Mouse (Mus musculus) adrenal gland, postnatal 36 days (tissue): Measurements from ENCODE around the gene Zbtb46. TPM values are rescaled to one million over a fixed set of nuclear protein-coding genes. Genes with fewer than 3 reads are reported as not detected.

Experiments
- DNase-seq, 2 experiments: peaks; one replicate each; pipeline ENCODE4 v3.0.0; 2021; ENCODE audit warnings: mixed read lengths in 1 of 2
- total RNA-seq, 2 experiments: library from RNA; stranded (reverse); gene quantifications; 2 replicates each; pipeline ENCODE4 v1.2.3; 2021

Zbtb46 gene
- total RNA-seq, 2 experiments from 2014 or later: 16.7 to 17.5 TPM

DNA sequence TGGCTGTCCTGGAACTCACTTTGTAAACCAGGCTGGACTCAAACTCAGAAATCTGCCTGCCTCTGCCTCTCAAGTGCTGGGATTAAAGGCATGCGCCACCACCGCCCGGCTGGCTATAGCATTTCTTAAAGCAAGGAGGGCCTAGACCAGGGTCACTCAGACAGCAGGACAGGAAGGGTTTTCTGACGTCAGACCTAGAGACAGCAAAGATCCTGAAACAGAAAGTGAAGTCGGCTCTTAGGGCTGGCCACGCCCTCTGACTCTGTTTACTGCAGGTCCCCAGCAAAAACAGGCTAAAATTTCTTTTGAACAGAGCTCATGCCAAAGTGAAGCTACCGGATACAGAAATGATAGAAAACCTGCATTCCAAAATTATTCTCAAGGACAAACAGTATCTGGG lies 49.6 kb downstream of the Zbtb46 start:
- no peak for DNase-seq

DNA sequence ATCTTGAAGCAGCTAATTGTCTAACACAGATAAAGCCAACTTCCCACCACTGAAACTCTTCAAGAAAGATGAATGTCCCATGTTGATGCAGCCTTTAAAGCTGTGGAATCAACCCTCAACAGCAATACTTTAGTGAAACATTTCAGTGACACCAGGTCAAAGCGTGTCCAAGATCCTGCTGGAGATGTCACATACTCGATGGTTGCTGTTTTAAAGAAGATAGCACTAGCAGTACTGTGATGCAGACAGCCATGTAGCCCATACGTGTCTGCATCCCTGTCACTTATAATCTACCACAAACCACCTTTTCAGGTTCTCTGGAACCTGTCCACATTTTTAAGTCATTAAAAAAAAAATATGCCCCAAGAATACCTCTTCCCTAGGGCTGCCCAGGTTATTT lies 55.5 kb downstream of the Zbtb46 start:
- DNase-seq: no peak

DNA sequence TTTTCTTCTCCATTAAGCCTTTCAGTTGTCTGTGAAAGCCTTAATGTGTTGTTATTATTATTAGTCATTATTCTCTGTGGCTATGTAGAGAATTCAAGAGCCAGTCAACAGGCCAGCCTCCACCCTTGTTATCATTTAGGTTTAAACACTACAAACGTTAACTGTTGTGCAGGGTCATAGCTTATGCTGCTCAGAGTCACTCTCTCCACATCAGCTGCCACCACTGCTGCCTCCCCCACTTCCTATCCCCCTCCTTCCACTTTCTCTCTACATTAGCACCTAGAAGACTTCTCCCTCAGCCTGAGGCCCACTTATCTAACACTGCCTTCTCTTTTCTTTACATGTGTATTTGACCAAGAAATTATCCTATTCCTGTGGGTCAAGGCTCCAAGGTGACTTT lies 57.7 kb downstream of the Zbtb46 start:
- no peak for DNase-seq

DNA sequence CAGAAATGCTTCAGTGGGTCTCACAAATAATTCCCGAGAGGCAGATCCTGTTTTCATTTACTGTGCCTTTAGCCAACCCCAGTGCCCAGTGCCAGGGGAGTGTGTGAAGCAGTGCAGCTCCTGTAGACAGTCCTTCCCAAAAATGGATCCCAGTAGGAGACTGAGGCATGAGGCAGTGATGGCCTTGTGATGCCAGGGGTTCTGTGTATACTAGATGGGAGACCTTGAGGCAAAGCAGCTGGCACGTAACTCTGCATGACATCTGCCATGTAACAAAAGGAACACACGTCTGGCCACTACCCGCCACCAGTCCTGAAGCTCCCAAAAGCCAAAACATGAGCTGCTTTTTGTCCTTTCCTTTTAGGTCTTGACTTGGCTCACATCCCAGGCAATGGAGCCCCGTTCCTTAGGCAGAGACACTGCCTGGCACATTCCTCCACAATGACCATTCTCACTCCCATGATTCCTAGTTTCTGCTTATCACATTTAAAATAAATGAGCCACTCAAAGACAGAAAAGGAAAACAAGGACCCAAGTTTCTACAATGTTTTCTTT lies 61.9 kb downstream of the Zbtb46 start:
- peak; percentile 43 to 62 for DNase-seq

DNA sequence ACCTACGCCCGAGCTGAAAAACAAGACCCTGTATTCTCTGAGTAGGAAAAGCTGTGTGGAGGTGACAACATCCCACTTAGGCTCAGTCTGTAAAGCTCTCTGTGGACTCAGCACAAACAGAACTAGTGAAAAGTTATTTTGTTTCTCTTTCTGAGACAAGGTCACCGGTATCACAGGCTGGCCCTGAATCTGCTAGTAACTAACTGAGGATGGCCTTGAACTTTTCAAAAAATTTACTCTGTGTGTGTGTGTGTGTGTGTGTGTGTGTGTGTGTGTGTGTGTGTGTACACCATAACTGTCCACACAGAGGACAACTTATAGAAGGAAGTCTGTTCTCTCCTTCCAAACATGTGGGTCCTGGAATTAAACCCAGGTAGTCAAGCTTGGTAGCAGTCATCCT lies 65.1 kb downstream of the Zbtb46 start:
- DNase-seq: peak in 1 of 2 experiments; percentile 54

DNA sequence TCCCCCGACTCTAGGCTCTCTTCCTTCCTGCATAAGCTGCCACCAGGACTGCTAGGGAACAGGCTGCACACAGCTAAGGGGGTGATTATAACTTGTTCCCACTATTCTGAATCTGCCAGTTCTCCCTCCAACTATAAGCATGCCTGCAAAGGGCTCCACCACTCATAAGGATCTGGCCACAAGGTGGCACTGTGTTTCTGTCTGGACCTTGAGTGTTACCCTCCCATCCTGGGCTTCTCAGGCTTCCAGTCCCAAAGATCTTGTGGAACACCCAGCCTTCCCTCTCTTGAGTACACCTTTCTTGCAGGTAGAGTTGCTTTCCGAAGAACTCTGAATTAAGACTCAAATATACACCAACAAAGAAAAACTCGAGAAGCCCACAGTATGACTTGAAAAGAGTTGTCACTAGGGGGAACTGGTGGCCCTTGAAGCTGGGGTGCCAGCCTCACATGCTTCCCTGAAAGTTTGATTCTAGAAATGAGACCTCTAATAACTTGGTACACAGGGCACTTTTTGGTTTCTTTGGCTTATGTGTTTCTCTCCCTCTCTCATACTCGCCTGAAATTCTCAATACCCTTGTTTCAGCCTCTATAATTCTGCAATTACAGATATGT lies 66.5 kb downstream of the Zbtb46 start:
- peak; percentile 91 for DNase-seq

DNA sequence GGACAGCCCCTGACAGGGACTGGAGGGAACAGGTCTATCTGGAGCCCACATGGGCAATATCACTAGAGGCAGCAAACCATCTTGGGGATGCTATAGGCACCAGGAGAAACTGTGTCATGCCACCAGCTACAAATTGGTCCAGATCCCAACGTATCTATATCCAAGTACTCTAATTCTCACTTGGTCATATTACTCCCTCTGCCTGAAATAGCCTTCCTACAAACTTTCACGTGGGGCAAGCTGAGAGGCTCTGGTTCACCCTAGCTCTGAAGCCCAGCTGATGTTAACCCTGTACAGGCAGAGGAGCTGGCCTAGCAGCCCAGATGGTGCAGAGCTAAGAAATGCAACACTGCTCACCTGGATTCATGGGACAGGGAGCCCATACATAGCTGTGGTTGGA lies 67.7 kb downstream of the Zbtb46 start:
- no peak for DNase-seq

DNA sequence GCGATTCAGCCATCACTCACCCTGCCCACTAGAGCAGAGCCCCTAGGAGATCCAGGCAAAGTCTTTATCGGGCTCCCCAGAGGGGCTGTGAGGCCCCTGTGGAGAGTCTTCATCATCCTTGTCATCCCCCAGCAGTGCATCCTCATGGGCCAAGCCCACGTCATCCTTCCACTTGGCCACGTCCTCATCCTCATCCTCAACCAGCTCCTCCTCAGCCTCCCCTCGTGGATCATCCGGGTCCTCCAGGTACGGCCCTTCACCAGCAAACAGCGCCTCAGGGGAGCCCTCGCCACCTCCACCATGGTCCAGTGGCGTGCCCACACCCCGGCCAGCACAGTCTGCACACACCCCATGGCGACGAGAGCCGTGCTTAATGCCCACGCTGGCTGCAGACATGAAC lies 68.2 kb downstream of the Zbtb46 start:
- no peak for DNase-seq

DNA sequence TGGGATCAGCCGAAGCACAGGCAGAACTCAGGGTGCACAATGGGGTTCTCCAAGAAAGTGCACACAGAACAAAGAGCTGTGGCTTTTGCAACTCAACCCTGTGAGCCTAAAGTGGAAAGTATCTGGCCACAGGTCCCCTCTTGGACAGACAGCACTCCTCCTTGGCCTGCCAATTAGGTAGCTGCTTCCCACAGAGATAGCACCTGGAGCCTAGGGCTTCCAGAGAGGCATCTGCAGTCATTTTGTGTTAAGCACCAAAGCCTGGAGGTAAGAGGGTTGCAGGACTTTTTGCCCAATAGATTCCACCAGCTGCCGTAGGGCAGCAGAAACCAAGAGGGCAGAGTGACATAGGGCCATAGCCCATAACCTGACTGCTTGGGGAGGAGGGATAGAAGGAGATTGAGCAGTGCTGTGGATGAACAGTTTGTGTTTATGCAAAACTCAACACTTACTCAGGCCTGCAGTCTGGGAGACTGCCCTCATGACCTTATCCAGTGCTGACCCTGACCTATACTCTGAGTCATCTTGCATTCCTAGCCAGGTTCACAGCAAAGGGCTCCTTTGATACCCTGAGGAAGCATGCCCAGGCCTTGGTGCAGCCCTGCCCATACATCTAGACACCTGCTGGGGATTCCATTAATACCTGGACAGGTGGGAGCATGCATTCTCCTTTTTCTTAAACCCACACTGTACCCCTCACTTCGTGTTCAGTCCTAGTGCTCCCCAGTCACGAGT lies 68.9 kb downstream of the Zbtb46 start:
- DNase-seq: peak; percentile 59 to 60

DNA sequence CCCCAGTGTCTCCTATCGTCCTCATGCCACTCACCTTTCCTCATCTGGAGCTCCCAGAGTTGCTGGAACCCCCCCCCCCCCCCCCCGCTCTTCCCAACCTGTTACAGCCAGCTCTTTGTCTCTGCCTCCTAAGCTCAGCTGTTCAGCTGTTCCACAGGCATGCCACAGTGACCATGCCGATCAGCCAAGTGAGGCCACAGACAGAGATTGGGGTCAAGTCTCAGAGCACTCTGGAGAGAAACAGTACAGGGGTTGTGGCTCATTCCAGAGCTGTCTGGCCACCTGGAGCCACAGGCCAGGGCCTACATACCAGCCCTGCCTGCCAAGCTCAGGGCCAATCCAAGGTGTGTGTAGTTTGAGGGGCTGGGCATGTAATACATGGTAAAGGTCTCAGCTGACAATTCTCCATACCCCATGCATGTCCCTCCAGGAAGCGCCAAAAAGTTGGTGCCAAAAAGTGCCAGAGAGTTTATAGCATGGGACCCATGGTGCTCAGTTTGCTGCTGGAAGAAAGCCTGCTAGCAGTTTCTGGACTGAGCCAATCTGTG lies 72.5 kb downstream of the Zbtb46 start:
- no peak for DNase-seq

DNA sequence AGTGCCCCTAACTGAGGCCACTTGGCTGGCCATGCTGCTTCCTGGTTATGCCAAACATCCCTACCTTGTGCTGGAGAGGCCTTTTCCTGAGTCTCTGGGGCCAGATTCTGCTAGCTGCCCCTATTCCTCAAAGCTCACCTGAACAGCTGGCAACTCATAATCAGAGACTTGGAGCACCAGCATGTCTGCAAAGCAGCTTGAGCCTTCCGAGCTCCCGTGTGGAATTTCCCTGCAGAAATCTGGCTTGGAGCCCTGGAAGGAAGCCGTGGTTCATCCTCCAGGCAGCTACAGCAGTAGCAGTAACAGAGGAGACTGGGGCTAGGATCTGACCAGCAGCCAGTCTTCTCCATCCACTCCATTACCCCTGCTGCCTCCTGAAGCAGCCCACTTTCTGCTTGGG lies 73.3 kb downstream of the Zbtb46 start:
- peak; percentile 60 to 68 for DNase-seq

DNA sequence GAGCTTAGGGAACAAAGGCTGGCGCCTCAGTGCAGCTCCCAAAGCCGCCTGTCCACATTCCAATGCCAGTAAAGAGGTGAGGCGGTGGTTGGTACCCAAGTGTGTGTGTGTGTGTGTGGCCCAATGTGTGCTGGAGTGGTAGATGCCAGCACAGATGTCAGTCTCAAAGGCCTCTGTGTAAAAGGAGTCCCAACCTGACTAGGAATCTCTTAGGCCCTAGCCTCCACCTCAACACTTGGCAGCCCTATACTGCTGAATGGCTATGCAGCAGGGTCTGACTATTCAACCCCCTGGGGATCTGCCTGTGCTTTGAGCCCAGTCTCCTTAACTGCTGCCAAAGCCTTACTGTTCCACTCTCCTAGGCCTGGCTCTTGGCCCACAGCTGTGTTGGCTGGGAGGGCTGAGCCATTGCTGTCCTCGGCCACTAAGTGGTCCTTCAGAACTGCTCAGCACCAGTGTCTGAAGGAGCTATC lies 74.3 kb downstream of the Zbtb46 start:
- DNase-seq: peak; percentile 38 to 70

DNA sequence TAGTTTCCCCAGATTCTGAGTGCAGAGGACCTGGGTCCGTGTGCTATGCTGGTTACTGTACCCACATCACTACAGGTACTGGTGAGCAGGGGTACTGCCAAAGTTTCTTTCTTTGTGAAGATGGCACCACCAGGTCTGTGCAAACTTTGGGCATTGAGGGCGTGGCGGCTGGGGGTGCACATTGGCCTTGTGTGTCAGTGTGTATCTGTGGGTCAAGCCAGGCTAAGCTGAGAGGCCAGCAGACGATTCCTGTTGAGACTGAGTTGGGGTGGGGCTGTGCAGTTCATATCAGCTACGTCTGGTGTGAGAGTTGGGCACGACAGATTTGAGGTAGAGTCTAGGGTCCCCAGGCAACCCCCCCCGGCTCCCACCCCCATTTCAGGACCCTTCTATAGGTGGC lies 74.8 kb downstream of the Zbtb46 start:
- no peak for DNase-seq

DNA sequence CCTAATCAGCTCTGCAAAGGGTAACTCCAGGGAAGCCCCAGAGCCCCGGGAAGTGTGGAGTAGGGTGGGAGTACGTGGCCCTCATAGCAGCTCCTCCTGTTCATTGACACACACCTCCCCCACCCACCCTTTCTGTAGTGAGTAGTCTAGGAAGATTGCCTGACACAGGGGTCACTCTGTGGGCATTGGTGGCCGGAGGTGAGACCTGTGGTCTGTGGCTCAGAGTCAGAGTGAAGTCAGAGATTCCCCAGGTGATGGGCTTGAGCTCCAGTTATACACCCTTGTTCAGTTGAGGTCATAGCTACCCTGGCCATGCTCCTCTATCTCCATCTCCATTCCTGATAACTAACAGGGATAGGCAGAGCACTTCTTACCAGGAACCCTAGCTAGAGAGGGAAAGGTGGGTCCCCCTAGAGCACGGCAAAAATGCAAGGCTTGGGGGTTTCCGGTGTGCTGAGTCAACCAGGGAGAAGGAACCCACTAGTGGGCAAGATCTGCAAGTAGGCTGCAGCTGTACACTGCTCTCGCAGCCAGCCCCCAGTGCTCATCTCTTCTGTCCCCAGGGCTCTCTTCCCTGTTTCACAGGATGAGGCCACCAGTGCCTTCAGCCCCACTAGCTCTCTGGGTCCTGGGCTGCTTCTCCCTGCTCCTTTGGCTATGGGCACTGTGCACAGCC lies 77.5 kb downstream of the Zbtb46 start:
- no peak for DNase-seq

DNA sequence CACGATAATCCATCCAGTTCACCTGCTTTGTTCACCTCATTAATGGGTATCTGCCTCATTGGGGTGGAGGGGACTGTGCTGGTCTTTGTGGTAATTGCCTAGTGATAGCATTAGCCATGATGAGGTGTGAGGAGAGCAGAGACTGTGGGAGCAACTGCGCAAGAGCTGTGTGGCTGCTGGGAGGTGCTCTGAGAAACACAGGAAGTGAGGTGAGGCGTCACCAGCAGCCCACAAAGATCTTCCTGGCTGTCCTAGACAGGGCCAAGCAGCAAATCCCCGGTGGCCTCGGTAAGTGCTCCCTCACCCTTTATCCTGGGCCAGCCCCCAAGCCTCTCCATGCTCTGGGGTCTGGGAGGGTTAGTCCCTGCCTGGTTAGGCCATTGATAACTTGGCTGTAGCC lies 78.1 kb downstream of the Zbtb46 start:
- DNase-seq: no peak

DNA sequence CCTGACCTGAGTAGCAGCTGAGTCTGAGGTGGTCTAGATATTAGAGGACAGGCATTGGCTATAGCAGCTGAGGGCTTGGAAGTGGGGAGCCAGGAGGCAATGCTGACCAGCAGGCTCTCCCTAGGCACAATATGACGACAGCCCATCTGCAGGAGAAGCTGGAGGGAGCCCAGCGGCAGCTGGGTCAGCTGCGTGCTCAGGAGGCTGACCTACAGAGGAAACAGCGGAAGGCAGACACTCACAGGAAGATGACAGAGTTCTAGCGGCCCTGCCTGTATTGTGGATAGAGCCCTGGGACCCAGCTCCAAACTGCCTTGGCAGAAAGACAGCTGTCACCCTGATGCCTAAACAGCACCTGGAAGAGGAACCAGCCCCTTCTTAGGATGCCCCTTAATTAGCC lies 79.0 kb downstream of the Zbtb46 start:
- DNase-seq: no peak

DNA sequence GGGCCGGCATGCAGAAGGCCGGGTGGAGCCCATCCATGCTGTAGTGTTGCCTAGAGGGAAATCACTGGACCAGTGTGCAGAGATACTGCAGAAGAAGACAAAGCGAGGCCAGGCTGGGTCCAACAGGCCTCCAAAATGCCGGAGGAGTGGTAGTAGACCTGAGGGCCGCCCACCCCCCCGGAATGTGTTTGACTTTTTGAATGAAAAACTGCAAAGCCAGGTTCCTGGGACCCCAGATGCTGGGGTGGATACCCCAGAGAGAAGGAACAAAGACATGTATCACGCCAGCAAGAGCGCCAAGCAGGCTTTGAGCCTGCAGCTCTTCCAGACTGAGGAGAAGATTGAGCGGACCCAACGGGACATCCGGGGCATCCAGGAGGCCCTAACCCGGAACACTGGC lies 79.4 kb downstream of the Zbtb46 start, which contains the start of gene Lime1:
Gene Lime1 (plus strand): TSS at position 301 of the 400 bp plus-strand sequence.
- no peak for DNase-seq

DNA sequence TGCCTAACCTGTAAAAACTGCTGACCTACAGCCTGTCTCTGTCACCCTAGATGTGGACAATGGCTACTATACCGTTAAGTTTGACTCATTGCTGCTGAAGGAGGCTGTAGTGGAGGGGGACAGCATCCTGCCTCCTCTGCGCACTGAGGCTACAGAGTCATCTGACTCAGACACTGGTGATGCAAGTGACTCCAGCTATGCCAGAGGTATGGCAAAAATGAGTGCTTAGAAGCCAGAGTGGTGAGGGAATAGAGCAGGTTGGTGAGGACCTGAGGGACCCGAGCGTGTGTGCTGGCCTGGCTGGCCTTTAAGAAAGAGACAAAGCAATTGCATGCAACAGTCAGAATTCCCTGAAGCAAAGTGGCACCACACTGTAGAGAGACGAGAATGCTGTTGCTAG lies 80.5 kb downstream of the Zbtb46 start:
- no peak for DNase-seq

DNA sequence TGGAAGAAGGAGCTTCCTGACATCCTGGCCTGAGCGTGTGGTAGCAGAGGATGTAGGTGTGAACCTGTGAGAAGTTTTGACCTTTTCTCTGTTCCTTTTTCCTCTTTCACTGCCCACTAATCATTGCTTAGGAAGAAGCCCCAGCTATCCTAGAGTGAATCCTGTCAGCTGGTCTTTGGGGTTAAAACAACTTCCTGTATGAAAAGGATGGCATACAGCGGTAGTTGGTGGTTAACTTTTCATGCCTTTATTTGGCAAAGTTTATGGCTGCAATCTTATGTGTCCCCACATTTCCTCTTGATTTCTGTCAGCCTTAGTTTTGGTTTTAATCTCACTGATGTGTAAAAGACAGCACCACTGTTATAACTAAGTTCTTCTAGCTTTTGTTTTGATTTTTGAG lies 82.0 kb downstream of the Zbtb46 start:
- no peak for DNase-seq

DNA sequence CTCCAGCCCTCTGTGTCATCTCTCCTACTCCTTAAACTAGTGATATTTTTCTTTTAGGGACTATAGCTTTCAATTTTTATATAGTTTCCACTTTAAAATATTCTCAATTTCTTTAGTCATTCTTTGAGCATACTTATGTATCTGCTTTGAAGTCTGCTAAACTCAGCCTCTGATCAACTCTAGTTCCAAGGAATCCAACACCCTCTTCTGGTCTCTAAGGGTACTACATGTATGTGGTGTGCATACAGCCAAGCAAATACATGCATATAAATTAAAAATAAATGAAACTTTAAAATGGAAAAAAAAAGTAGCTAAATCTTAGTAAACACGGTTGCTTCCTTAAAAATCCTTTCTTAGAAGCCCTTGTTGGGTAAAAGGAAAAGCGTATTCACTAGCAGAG lies 83.4 kb downstream of the Zbtb46 start:
- no peak for DNase-seq

DNA sequence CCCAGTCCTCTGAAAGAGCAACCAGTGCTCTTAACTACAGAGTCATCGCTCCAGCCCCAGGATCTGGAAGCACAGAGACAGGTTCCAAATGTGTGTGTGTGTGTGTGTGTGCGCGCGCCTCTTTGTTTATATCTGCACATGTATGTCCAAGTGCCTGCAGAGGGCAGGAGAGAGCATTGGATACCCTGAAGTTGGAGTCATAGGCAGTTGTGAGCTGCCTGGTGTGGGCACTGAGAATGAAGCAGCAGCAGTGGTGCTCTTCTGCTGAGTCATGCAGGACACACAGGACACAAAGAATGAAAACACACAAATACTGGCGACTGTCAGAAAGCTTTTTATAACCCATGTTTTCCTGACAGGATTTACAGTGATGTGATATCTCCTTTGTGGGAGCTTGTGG lies 89.2 kb downstream of the Zbtb46 start:
- DNase-seq: no peak

DNA sequence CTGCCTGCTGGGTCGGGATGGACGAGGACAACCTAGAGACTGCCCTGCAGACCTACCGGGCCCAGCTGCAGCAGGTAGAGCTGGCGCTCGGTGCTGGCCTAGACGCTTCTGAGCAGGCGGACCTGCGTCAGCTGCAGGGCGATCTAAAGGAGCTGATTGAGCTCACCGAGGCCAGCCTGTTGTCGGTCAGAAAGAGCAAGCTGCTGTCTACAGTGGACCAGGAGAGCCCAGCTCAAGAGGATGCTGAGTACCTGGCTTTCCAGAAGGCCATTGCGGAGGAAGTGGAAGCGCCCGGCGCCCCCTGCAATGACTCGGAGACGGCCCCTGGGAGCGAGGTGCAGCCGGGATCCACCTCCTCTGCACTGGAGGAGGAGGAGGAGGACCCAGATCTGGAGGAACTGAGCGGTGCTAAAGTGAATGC lies 93.6 kb downstream of the Zbtb46 start:
- peak in 1 of 2 experiments; percentile 27 for DNase-seq
